Mouse (Mus musculus): ENCODE data around the gene Tmx1. TPM values are rescaled to one million over a fixed set of nuclear protein-coding genes. Genes with fewer than 3 reads are reported as not detected.

Gene Tmx1
- total and polyA plus RNA-seq, 2 experiments from 2014 or later, result 93.4 to 113 TPM

DNA sequence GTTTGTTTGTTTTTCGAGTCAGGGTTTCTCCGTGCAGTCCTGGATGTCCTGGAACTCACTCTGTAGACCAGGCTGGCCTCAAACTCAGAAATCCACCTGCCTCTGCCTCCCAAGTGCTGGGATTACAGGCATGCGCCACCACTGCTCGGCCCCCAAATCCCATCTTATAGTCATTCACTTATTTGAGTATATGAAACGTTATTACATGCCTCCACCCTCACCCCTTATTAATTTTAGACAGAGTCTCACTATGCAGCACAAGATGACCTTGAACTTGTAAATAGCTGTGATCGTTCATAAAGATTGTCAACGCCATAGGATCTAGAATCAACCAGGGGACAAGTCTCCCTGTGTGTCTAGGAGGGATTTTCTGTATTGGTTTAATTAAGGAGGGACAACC lies 33.1 kb downstream of the Tmx1 start:
- TF ChIP-seq CTCF (IDR thresholded peaks at IDR 0.05; ENCODE audit: low read depth), result no peak
- DNase-seq (no peak), ATAC-seq (no peak)
- Histone ChIP-seq H3K4me1 (ENCODE audit: insufficient read depth) (no peaks in the 10 kb centered on the region), H3K9me3 (ENCODE audit: low read length) (no peaks in the 10 kb centered on the region), H3K9ac (no peak overlapping the region), H3K36me3 (ENCODE audit: insufficient read depth) (no peaks in the 10 kb centered on the region), H3K4me3 (ENCODE audit: low read depth, low read length) (no peak overlapping the region), H3K27ac (ENCODE audit: low read depth, low read length) (no peak overlapping the region), H3K4me2 (ENCODE audit: low read depth) (no peak overlapping the region), H3K27me3 (ENCODE audit: insufficient read depth, low read length) (no peaks in the 10 kb centered on the region)
- 89% methylated on average over 7 of the region's 7 CpGs for WGBS

DNA sequence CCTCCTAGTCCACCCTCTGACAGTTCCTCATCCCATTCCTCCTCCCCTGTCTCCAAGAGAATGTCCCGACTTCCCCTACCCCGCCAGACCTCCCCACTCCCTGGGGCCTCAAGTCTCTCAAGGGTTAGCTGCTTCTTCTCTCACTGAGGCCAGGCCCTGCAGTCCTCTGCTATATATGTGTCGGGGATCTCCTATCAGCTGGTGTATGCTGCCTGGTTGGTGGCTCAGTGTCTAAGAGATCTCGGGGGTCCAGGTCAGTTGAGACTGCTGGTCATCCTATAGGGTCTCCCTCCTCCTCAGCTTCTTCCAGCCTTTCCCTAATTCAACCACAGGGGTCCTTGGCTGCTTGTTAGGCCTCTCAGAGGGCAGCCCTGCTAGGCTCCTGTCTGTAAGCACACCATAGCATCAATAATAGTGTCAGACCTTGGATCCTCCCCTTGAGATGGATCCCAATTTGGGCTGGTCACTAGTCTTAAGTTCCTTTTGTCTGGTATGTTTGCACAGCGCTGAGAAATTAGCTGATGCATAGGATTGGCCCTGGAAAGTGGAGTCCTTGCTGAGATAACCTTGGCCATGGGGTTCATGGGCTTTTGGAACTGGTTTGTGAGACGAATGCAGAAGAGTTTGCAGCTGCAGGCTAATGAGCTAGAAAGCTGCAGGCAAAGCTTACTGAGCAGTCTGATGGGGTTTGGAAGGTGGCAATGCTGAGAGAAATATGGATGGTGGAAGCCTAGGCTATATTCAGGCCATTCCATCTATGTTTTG lies 34.0 kb downstream of the Tmx1 start:
- no peak for ATAC-seq
- Histone ChIP-seq H3K4me2 (ENCODE audit: low read depth) (no peak overlapping the region), H3K9ac (no peak overlapping the region), H3K4me1 (ENCODE audit: insufficient read depth) (no peaks in the 10 kb centered on the region), H3K27me3 (ENCODE audit: insufficient read depth, low read length) (no peaks in the 10 kb centered on the region), H3K9me3 (ENCODE audit: low read length) (no peaks in the 10 kb centered on the region), H3K27ac (ENCODE audit: low read depth, low read length) (no peak overlapping the region), H3K4me3 (ENCODE audit: low read depth, low read length) (no peak overlapping the region), H3K36me3 (ENCODE audit: insufficient read depth) (no peaks in the 10 kb centered on the region)
- 80% methylated on average over 6 of the region's 6 CpGs for WGBS
- no peak for TF ChIP-seq CTCF (IDR thresholded peaks at IDR 0.05; ENCODE audit: low read depth)
- no peak for DNase-seq

DNA sequence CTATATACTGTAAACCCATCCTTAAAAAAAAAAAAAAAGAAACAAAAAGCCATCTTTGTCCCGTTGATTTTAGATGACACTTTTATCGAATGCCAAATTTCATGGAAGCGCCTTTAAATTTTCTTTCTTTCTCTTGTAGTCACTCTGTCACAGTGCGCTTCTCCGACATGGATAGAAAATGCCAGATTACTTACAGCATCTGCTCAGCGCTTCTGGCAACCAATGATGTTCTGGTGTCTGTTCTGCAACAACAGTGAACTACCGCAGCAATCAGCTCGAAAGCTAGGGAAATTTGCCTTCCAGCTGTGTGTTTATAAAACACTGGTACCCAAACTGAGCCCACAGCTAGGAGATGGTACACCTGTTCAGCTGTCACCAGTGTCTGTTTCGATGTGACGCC lies 39.5 kb downstream of the Tmx1 start:
- no peak for TF ChIP-seq CTCF (IDR thresholded peaks at IDR 0.05; ENCODE audit: low read depth)
- H3K4me1 ChIP-seq (ENCODE audit: insufficient read depth), result no peaks in the 10 kb centered on the region
- H3K9ac ChIP-seq, result no peak overlapping the region
- WGBS, result 80% methylated on average over 10 of the region's 10 CpGs
- peak; percentile 30 for DNase-seq
- H3K27me3 ChIP-seq (ENCODE audit: insufficient read depth, low read length), result no peaks in the 10 kb centered on the region
- no peaks in the 10 kb centered on the region for H3K36me3 ChIP-seq (ENCODE audit: insufficient read depth)
- no peak overlapping the region for H3K4me3 ChIP-seq (ENCODE audit: low read depth, low read length)
- H3K9me3 ChIP-seq (ENCODE audit: low read length), result no peaks in the 10 kb centered on the region
- H3K4me2 ChIP-seq (ENCODE audit: low read depth), result no peak overlapping the region
- H3K27ac ChIP-seq (ENCODE audit: low read depth, low read length), result no peak overlapping the region
- ATAC-seq, result no peak

DNA sequence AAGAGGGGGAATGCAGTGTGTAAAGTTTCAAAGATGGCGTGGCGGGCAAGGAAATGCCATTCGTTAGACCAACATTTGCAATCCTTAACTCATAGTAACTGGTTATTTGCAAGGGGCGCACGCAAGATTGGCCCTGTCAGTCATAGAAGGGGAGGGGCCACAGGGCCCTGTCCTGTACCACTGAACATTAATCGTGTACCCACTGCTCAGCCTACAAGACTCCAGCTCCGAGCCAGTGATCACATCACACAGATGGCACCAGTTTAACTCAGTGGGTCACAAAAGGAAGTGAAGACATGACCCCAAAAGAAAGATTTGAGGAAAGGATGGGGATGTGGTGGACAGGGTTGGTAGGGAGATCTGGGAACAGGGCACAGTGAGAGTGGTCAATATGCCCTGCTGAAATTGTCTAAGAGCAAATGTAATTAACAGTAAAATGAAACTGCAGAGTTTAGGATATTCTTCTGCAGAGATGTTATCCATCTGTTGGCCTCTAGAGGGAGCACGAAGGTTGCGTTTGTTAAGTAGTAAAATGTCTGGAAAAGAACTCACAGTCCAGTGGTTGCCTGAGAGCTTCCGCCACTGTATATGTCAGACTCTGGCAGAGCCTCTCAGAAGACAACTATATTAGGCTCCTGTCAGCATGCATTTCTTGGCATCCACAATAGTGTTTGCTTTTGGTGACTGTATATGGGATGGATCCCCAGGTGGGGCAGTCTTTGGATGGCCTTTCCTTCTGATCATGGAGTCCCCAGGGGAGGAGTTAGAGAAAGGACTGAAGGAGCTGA lies 41.8 kb downstream of the Tmx1 start:
- 58% methylated on average over 10 of the region's 10 CpGs for WGBS
- H3K4me3 ChIP-seq (ENCODE audit: low read depth, low read length), result no peak overlapping the region

DNA sequence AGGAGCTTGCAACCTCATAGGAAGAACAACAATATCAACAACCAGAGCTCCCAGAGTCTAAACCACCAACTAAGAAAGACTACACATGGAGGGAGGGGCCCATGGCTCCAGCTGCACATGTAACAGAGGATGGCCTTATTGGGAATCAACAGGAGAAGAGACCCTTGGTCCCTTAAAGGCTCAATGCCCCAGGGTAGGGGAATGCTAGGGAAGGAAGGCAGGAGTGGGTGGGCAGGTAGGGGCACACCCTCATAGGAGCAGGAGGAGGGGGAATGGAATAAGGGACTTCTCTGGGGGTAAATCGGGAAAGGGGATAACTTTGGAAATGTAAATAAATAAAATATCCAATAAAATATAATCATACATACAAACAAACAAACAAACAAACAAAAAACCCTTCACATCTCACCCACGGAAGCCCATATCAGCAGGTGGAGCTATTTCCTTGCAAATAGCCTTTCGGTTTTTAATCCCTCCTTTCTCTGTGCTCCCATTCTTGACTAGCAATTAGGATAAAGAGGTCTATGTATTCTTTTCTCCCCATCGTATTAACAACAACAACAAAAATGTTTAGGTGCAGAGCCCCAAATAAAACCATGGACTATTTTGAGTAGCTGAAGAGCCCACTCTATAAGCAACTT lies 42.5 kb downstream of the Tmx1 start:
- H3K9me3 ChIP-seq (ENCODE audit: low read length), result no peaks in the 10 kb centered on the region
- H3K4me2 ChIP-seq (ENCODE audit: low read depth), result no peak overlapping the region
- H3K4me1 ChIP-seq (ENCODE audit: insufficient read depth), result 0 out of 2 replicates have a peak, but pooled peaks cover 7% of the 10 kb centered on the region
- TF ChIP-seq CTCF (IDR thresholded peaks at IDR 0.05; ENCODE audit: low read depth), result peak; percentile 81
- H3K4me3 ChIP-seq (ENCODE audit: low read depth, low read length), result no peak overlapping the region
- H3K27ac ChIP-seq (ENCODE audit: low read depth, low read length), result no peak overlapping the region
- DNase-seq (peak; percentile 80), ATAC-seq (peak; percentile 41; the same call in 1 of the 2 replicates)
- no peak overlapping the region for H3K9ac ChIP-seq
- no peaks in the 10 kb centered on the region for H3K27me3 ChIP-seq (ENCODE audit: insufficient read depth, low read length)
- no peaks in the 10 kb centered on the region for H3K36me3 ChIP-seq (ENCODE audit: insufficient read depth)
- WGBS, result 20% methylated on average over 4 of the region's 4 CpGs

More for the DNA sequence above, 41.8 kb downstream of the Tmx1 start:
- no peaks in the 10 kb centered on the region for H3K9me3 ChIP-seq (ENCODE audit: low read length)
- H3K9ac ChIP-seq, result no peak overlapping the region
- no peaks in the 10 kb centered on the region for H3K36me3 ChIP-seq (ENCODE audit: insufficient read depth)
- peak; percentile 55; the same call in 1 of the 2 replicates for ATAC-seq
- TF ChIP-seq CTCF (IDR thresholded peaks at IDR 0.05; ENCODE audit: low read depth), result peak; percentile 87
- H3K4me1 ChIP-seq (ENCODE audit: insufficient read depth), result 0 out of 2 replicates have a peak, but pooled peaks cover 7% of the 10 kb centered on the region
- no peak overlapping the region for H3K4me2 ChIP-seq (ENCODE audit: low read depth)
- H3K27me3 ChIP-seq (ENCODE audit: insufficient read depth, low read length), result no peaks in the 10 kb centered on the region
- H3K27ac ChIP-seq (ENCODE audit: low read depth, low read length), result no peak overlapping the region
- DNase-seq, result peak; percentile 80

DNA sequence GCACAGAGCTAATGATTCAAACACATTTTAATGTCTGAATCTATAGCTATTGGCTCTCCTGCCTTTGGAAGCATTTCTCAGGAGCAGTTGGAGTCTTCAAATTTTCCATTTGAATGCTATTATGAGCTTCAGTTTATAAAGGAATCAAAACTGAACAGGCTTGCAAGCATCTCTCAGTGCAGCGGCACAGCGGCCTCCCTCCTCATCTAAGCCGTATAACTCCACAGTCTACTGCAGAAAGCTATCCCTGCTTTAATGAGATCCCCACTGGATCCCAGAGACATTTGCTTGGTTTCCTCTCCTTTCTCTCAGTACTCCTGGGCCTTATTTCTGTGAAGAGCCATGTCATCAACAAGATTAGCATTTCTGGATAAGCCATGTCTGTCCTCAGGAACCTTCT lies 45.2 kb downstream of the Tmx1 start:
- Histone ChIP-seq H3K27ac (ENCODE audit: low read depth, low read length) (no peak overlapping the region), H3K4me1 (ENCODE audit: insufficient read depth) (0 out of 2 replicates have a peak, but pooled peaks cover 7% of the 10 kb centered on the region), H3K9ac (no peak overlapping the region), H3K4me3 (ENCODE audit: low read depth, low read length) (no peak overlapping the region), H3K9me3 (ENCODE audit: low read length) (no peaks in the 10 kb centered on the region), H3K4me2 (ENCODE audit: low read depth) (no peak overlapping the region), H3K27me3 (ENCODE audit: insufficient read depth, low read length) (no peaks in the 10 kb centered on the region), H3K36me3 (ENCODE audit: insufficient read depth) (no peaks in the 10 kb centered on the region)
- DNase-seq (peak; percentile 39), ATAC-seq (no peak)
- 55% methylated on average over 3 of the region's 3 CpGs for WGBS
- TF ChIP-seq CTCF (IDR thresholded peaks at IDR 0.05; ENCODE audit: low read depth), result no peak

Data from forebrain, postnatal 0 days (tissue).